Mouse (Mus musculus) midbrain, embryonic 14.5 days (tissue): ENCODE results near the gene Cyb561d1. TPM values are rescaled to one million over a fixed set of nuclear protein-coding genes. Genes with fewer than 3 reads are reported as not detected.

Experiments used
- ATAC-seq: fragments of 200-750 bp; cut with Nextera tagmentation; 2 replicates; pipeline ENCODE4 v1.8.0; 2017; ENCODE audit warnings: moderate number of reproducible peaks, moderate library complexity; ENCODE audit not compliant: low FRiP score, low TSS enrichment
- DNase-seq: peaks from one replicate; pipeline ENCODE4 v3.0.0-alpha.2; 2015
- H3K27ac ChIP-seq: fragments of 300-500 bp; sonication (generic); replicated peaks from 2 replicates; pipeline ENCODE4 v1.5.1; 2014; ENCODE audit warnings: mild to moderate bottlenecking, low read depth, low read length, moderate library complexity
- H3K27me3 ChIP-seq: fragments of 300-500 bp; sonication (generic); 2 replicates; pipeline ENCODE4 v1.6.1; 2014; ENCODE audit warnings: low read length, control low read depth, mixed read lengths; ENCODE audit not compliant: control insufficient read depth, insufficient read depth
- H3K36me3 ChIP-seq: fragments of 300-500 bp; sonication (generic); 2 replicates; pipeline ENCODE4 v1.6.1; 2014; ENCODE audit warnings: low read length, control low read depth; ENCODE audit not compliant: control insufficient read depth, insufficient read depth
- H3K4me1 ChIP-seq: fragments of 300-500 bp; sonication (generic); 2 replicates; pipeline ENCODE4 v1.6.1; 2014; ENCODE audit warnings: mild to moderate bottlenecking, antibody characterized with exemption, low read length, control low read depth; ENCODE audit not compliant: control insufficient read depth, insufficient read depth
- H3K4me2 ChIP-seq: fragments of 300-500 bp; sonication (generic); 2 replicates; pipeline ENCODE4 v1.6.1; 2014; ENCODE audit warnings: mild to moderate bottlenecking, low read length, moderate library complexity
- H3K4me3 ChIP-seq: fragments of 300-500 bp; sonication (generic); replicated peaks from 2 replicates; pipeline ENCODE4 v1.5.1; 2014; ENCODE audit warnings: low read depth, low read length
- H3K9ac ChIP-seq: fragments of 300-500 bp; sonication (generic); replicated peaks from 2 replicates; pipeline ENCODE4 v1.6.1; 2014; ENCODE audit warnings: mild to moderate bottlenecking, low read length, moderate library complexity
- H3K9me3 ChIP-seq: fragments of 300-500 bp; sonication (generic); 2 replicates; pipeline ENCODE4 v1.6.1; 2016; ENCODE audit warnings: low read length, control low read depth, mixed read lengths; ENCODE audit not compliant: control insufficient read depth
- WGBS: fragments of 180-500 bp; shearing (Covaris S2); extraction: QIAGEN DNeasy Blood & Tissue Kit; methylation state at CpG from one replicate; pipeline ENCODE4 v1.1.7; 2014; 5-methylcytosine and 5-hydroxymethylcytosine counted together
- polyA plus RNA-seq: library from polyadenylated mRNA; unstranded; fragments of >200 nt; fragmentation: Nextera tagmentation; extraction: Ambion mirVana; gene quantifications from 2 replicates; pipeline ENCODE4 v1.2.1, GENCODE M21; 2014

Gene Cyb561d1
- polyA plus RNA-seq, 1 experiment from 2014 or later = 2.7 TPM

- Histone ChIP-seq H3K4me1 (peaks cover 15% of the 10 kb centered on the region; the same call in 1 of the 2 replicates), H3K27me3 (no peaks in the 10 kb centered on the region), H3K4me3 (peak overlapping the region; percentile 75), H3K27ac (no peak overlapping the region), H3K4me2 (peak overlapping the region; percentile 88), H3K36me3 (peaks cover 8% of the 10 kb centered on the region; the same call in 1 of the 2 replicates), H3K9me3 (no peaks in the 10 kb centered on the region), H3K9ac (peak overlapping the region; percentile 82)
- DNase-seq = peak; percentile 51
- ATAC-seq = no peak
- 3% methylated on average over 16 of the region's 16 CpGs for WGBS
Measured at GRCm38 (mm10) chr3:108185460-108186097, 15.4 kb downstream of the Cyb561d1 start.

GRCm38 (mm10) chr3:108184742-108185141 is 16.3 kb downstream of the Cyb561d1 start:
- no peaks in the 10 kb centered on the region for H3K9me3 ChIP-seq
- no peak overlapping the region for H3K27ac ChIP-seq
- WGBS = 85% methylated on average over 3 of the region's 3 CpGs
- DNase-seq (no peak), ATAC-seq (no peak)
- H3K9ac ChIP-seq = no peak overlapping the region
- peaks cover 8% of the 10 kb centered on the region; the same call in 1 of the 2 replicates for H3K36me3 ChIP-seq
- no peak overlapping the region for H3K4me3 ChIP-seq
- H3K4me1 ChIP-seq = peaks cover 13% of the 10 kb centered on the region; the same call in 1 of the 2 replicates
- no peaks in the 10 kb centered on the region for H3K27me3 ChIP-seq
- no peak overlapping the region for H3K4me2 ChIP-seq

- Histone ChIP-seq H3K27me3 (no peaks in the 10 kb centered on the region), H3K9ac (no peak overlapping the region), H3K36me3 (no peaks in the 10 kb centered on the region), H3K4me3 (no peak overlapping the region), H3K4me2 (no peak overlapping the region), H3K27ac (no peak overlapping the region), H3K9me3 (no peaks in the 10 kb centered on the region), H3K4me1 (peaks cover 3% of the 10 kb centered on the region; the same call in 1 of the 2 replicates)
- DNase-seq = no peak
- 49% methylated on average over 2 of the region's 2 CpGs for WGBS
- no peak for ATAC-seq
Measured at GRCm38 (mm10) chr3:108180514-108180913, 20.5 kb downstream of the Cyb561d1 start.

DNA sequence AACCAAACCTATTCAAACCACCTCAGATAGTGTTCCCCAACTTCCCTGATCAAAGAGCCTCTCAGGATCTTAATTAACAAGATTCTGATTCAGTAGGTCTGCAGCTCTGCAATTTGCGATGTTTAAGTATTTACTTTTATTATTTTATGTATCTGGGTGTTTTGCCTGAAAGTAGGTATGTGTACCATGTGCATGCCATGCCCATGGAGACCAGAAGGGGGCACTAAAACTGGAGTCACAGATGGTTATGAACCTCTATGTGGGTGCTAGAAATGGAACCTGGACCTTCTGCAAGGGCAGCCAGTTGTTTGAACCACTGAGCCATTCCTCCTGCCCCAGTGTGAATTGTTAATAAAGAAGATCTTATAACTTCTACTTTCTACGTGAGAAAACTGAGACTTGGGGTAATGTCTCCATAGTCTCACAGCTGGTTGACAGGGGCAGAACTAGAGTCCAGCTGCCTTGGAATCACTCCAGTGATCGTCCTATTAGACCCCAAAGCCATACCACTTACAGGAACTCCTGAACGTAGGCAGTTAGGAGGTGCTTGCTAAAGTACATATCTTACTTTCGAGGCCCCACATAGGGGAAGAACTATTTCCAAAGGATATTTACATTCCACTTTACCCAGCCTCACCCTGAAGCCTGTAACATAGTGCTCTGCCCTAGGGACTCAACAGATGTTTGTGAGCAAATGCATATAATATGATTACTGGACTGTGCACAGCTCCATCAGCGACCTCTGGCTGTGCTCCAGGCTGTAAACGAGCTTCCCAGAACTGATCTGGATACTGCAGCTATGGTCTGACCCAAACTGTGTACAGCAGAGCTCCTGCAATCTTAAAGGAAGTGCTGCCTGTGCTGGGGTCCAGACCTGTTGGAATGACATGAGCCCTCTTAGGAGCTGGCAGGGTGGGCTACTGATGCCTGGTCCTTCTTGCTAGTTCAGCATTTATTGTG is 22.0 kb downstream of the Cyb561d1 start:
- ATAC-seq (no peak), DNase-seq (no peak)
- Histone ChIP-seq H3K9me3 (no peaks in the 10 kb centered on the region), H3K27me3 (no peaks in the 10 kb centered on the region), H3K4me3 (no peak overlapping the region), H3K4me1 (peaks cover 14% of the 10 kb centered on the region), H3K9ac (no peak overlapping the region), H3K4me2 (no peak overlapping the region), H3K36me3 (no peaks in the 10 kb centered on the region), H3K27ac (no peak overlapping the region)
- WGBS = 81% methylated on average over 7 of the region's 7 CpGs

DNA sequence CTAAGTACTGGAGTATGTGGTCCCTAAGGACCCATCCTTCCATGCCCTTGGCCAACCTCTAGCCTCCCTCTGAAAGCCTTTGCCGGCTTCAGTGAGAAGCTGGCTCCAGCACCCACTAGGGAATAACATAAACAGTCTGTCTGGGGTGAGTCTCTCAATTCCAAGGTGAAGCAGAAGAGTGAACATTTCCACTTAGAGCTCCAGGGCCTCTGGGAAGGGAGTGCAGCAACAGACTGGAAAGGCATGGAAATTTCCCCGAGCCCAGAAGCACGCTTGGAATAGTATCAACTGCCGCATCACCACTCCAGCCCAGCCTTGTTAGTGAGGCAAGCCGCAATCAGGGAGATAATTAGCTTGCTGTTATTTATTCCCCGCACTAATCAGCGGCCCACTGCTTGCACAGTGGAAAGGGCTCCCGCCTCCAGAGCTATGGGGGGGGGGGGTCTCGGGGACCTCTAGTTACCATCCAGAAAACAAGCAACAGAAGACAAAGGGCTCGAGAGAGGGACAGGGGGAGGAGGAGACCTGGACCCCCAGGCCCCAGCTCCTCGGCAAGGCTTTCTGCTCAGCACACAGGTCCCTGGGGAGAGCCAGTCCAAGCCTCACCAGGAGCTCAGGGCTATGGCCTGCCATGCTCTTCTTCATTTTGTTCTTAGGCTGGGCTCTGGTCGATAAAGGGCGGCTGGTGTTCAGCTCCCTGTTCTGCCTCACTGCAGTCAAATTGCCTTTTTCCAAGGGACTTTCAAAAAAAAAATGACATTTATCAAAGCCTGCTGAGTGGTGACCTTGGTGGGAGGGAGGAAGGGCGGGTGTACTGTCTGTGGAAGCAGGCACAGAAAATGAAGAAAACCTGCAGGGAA is 26.1 kb downstream of the Cyb561d1 start:
- Histone ChIP-seq H3K27me3 (no peaks in the 10 kb centered on the region), H3K27ac (peak overlapping the region; percentile 86), H3K9me3 (no peaks in the 10 kb centered on the region), H3K9ac (peak overlapping the region; percentile 29; the same call in 1 of the 2 replicates), H3K36me3 (no peaks in the 10 kb centered on the region), H3K4me3 (no peak overlapping the region), H3K4me1 (peaks cover 14% of the 10 kb centered on the region), H3K4me2 (peak overlapping the region; percentile 35)
- peak; percentile 77 for DNase-seq
- 19% methylated on average over 14 of the region's 14 CpGs for WGBS
- ATAC-seq = peak; percentile 76

- no peak overlapping the region for H3K4me2 ChIP-seq
- 46% methylated on average over 3 of the region's 3 CpGs for WGBS
- peaks cover 13% of the 10 kb centered on the region for H3K4me1 ChIP-seq
- H3K9ac ChIP-seq = no peak overlapping the region
- H3K36me3 ChIP-seq = no peaks in the 10 kb centered on the region
- ATAC-seq (no peak), DNase-seq (no peak)
- H3K4me3 ChIP-seq = no peak overlapping the region
- no peak overlapping the region for H3K27ac ChIP-seq
- H3K9me3 ChIP-seq = no peaks in the 10 kb centered on the region
- H3K27me3 ChIP-seq = no peaks in the 10 kb centered on the region
Measured at GRCm38 (mm10) chr3:108169199-108169598, 31.8 kb downstream of the Cyb561d1 start.

DNA sequence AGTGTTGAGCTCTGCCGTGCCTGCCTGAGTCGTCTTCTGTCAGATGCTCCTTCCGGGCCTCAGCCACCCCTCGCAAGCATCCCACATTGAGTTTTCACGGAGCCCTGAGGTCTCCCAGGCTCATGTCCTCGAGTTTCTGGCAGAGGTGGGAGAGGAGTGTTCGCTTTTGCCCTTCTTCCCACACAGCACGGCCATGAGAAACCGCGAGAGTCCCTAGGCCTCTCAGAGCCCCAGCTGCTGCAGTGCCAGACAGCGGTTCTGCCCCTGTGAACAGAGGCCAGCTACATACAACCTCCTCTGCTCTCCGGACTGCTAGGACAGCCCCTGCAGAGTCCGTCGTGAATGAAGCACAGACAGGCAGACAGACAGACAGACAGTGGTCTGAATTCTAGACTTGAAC is 33.5 kb downstream of the Cyb561d1 start:
- H3K36me3 ChIP-seq = no peaks in the 10 kb centered on the region
- 40% methylated on average over 14 of the region's 14 CpGs for WGBS
- H3K9me3 ChIP-seq = no peaks in the 10 kb centered on the region
- H3K27ac ChIP-seq = no peak overlapping the region; the same call in 1 of the 2 replicates
- H3K4me1 ChIP-seq = peaks cover 13% of the 10 kb centered on the region
- no peak overlapping the region for H3K9ac ChIP-seq
- no peak for ATAC-seq
- H3K4me3 ChIP-seq = no peak overlapping the region
- no peak overlapping the region for H3K4me2 ChIP-seq
- no peaks in the 10 kb centered on the region for H3K27me3 ChIP-seq
- DNase-seq = no peak

DNA sequence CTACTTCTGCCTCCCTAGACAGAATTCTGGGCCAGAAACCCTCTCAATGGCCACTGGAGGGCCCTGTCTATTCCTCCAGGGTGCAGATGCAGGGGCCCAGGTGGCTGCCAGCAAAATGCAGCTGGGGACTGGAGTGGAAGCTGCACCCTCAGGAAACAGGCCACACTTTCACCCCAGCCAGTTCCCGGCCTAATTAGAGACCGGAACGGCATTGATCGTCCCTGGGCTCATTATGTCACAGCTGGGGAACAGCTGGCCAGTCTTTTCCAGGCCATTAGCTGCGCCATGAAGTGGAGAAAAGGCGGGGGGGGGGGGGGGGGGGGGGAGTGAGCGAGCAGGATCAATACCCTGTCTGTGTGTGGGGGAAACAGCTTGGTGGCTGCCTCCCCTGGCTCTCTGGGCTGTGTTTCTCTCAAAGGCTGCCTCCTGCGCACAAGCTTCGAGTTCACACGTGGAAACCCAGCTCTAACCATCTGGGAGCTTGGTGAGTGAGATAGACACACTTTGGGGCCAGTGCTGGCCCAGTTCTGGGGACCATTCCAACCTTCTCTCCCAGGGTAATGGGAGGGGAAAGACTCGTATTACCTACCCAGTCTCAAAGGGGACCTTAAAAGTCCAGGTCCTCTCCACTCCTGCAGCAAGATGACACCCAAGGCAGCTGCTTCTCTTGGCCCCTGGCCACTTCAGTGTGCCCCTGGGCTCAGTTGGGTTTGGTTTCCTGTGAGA is 34.4 kb downstream of the Cyb561d1 start:
- H3K4me3 ChIP-seq = no peak overlapping the region
- no peaks in the 10 kb centered on the region for H3K9me3 ChIP-seq
- H3K36me3 ChIP-seq = no peaks in the 10 kb centered on the region
- DNase-seq = peak; percentile 67
- 9% methylated on average over 11 of the region's 11 CpGs for WGBS
- H3K9ac ChIP-seq = no peak overlapping the region
- peaks cover 13% of the 10 kb centered on the region for H3K4me1 ChIP-seq
- peak; percentile 31; the same call in 1 of the 2 replicates for ATAC-seq
- H3K4me2 ChIP-seq = no peak overlapping the region
- peak overlapping the region; percentile 74 for H3K27ac ChIP-seq
- H3K27me3 ChIP-seq = no peaks in the 10 kb centered on the region
